Mouse (Mus musculus): ENCODE results near the gene Mast4.

DNA sequence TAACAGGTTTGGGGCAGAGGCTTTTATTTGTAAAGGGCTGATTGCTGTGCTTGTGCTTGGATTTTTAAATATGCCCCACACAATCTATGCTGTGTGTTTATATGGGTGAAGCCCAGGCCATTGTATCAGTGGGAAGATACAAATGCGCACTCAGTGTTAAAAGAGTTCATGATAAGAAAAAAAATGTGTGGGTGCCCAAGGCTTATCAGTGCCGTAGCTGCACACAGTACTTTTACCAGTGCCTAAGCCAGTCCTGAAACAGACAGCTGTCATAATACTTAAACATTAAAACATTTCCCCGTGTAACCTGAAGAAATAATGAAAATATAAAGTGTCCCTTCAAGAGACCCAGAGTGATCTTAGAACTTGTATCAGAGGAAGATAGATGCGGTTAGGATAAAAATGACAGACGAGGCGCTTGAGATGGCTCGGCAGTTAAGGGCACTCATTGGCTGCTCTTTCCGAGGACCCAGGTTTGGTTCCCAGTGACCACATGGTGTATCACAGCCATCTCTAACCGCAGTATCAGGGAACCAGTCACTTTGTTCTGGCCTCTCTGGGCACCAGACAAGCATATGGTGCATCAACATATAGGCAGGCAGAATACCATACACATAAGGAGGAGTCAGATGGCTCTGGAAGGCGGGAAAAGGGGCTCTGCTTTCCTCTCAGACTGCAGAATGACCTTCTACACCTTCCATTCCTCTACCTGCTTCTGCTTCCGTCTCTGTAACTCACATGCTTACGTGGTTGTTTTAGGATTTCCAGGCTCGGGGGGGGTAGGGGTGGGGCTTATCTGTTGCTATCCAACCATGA, 594.4 kb downstream of the Mast4 start:
- TF ChIP-seq CTCF (IDR thresholded peaks at IDR 0.05; ENCODE audit: borderline replicate concordance, control insufficient read depth, extremely low read depth, insufficient read depth, low read length, poor library complexity) (no peak), POLR2A (IDR thresholded peaks at IDR 0.05; ENCODE audit: control insufficient read depth, extremely low read depth, insufficient read depth, low read length, poor library complexity) (no peak)

Measured in thymus, adult 2 months (tissue).